Mouse (Mus musculus): ENCODE measurements at regions not wholly inside any gene's neighbourhood (a gene's known extent, or its start where the extent isn't known, plus 50 kb on each side); places are given as distances from the start of the nearest gene placed in this dataset.
"Not testable (repeated sequence)": the region's sequence is repeated elsewhere in the genome, so short reads cannot be mapped to it uniquely, and the experiment has no call there.

GRCm38 (mm10) chr6:19855476-19855875 lies 989.4 kb downstream of the Ankrd7 start:
- 67% methylated on average over 1 of the region's 1 CpGs for WGBS
- not testable (repeated sequence) for DNase-seq (ENCODE audit: low spot score)

GRCm38 (mm10) chr6:19864101-19864500 lies 998.0 kb downstream of the Ankrd7 start:
- no peak overlapping the region for H3K4me3 ChIP-seq (replicated peaks; ENCODE audit: low read length)
- DNase-seq (ENCODE audit: low spot score) (no peak), ATAC-seq (ENCODE audit: low FRiP score) (no peak)
- H3K4me1 ChIP-seq (replicated peaks; ENCODE audit: control insufficient read depth, insufficient read depth, low read length) = no peaks in the 10 kb centered on the region
- WGBS = 84% methylated on average over 2 of the region's 2 CpGs
- no peak overlapping the region for H3K4me2 ChIP-seq (replicated peaks)
- H3K9me3 ChIP-seq (ENCODE audit: control insufficient read depth, low read length) = no peaks in the 10 kb centered on the region
- no peaks in the 10 kb centered on the region for H3K36me3 ChIP-seq (replicated peaks; ENCODE audit: control insufficient read depth, insufficient read depth)
- no peak overlapping the region for H3K9ac ChIP-seq
- H3K27me3 ChIP-seq (ENCODE audit: control insufficient read depth, insufficient read depth, low read length) = no peaks in the 10 kb centered on the region
- H3K27ac ChIP-seq = no peak overlapping the region

More at GRCm38 (mm10) chr6:19855476-19855875, 989.4 kb downstream of the Ankrd7 start:
- H3K4me2 ChIP-seq (replicated peaks); H3K9ac ChIP-seq; H3K27ac ChIP-seq; H3K4me3 ChIP-seq (replicated peaks; ENCODE audit: low read length); H3K36me3 ChIP-seq (replicated peaks; ENCODE audit: control insufficient read depth, insufficient read depth); ATAC-seq (ENCODE audit: low FRiP score); H3K9me3 ChIP-seq (ENCODE audit: control insufficient read depth, low read length); H3K27me3 ChIP-seq (ENCODE audit: control insufficient read depth, insufficient read depth, low read length); H3K4me1 ChIP-seq (replicated peaks; ENCODE audit: control insufficient read depth, insufficient read depth, low read length): not testable (repeated sequence)

GRCm38 (mm10) chr6:19869697-19870096 lies 1003.6 kb downstream of the Ankrd7 start:
- Histone ChIP-seq H3K4me3 (replicated peaks; ENCODE audit: low read length) (no peak overlapping the region), H3K27me3 (ENCODE audit: control insufficient read depth, insufficient read depth, low read length) (no peaks in the 10 kb centered on the region), H3K36me3 (replicated peaks; ENCODE audit: control insufficient read depth, insufficient read depth) (no peaks in the 10 kb centered on the region), H3K4me1 (replicated peaks; ENCODE audit: control insufficient read depth, insufficient read depth, low read length) (no peaks in the 10 kb centered on the region), H3K9me3 (ENCODE audit: control insufficient read depth, low read length) (no peaks in the 10 kb centered on the region), H3K27ac (no peak overlapping the region), H3K4me2 (replicated peaks) (no peak overlapping the region), H3K9ac (no peak overlapping the region)
- DNase-seq (ENCODE audit: low spot score) = peak; percentile 32
- 79% methylated on average over 1 of the region's 1 CpGs for WGBS
- ATAC-seq (ENCODE audit: low FRiP score) = peak; percentile 53; the same call in 1 of the 2 replicates

- H3K9me3 ChIP-seq (ENCODE audit: control insufficient read depth, low read length) = no peaks in the 10 kb centered on the region
- DNase-seq (ENCODE audit: low spot score) (no peak), ATAC-seq (ENCODE audit: low FRiP score) (no peak)
- H3K4me1 ChIP-seq (replicated peaks; ENCODE audit: control insufficient read depth, insufficient read depth, low read length) = no peaks in the 10 kb centered on the region
- H3K27me3 ChIP-seq (ENCODE audit: control insufficient read depth, insufficient read depth, low read length) = no peaks in the 10 kb centered on the region
- no peak overlapping the region for H3K4me2 ChIP-seq (replicated peaks)
- H3K27ac ChIP-seq = no peak overlapping the region
- 94% methylated on average over 1 of the region's 1 CpGs for WGBS
- H3K36me3 ChIP-seq (replicated peaks; ENCODE audit: control insufficient read depth, insufficient read depth) = no peaks in the 10 kb centered on the region
- no peak overlapping the region for H3K4me3 ChIP-seq (replicated peaks; ENCODE audit: low read length)
- H3K9ac ChIP-seq = no peak overlapping the region
Observed at GRCm38 (mm10) chr6:19911181-19911580, 1045.1 kb downstream of the Ankrd7 start.

- 83% methylated on average over 4 of the region's 4 CpGs for WGBS
- not testable (repeated sequence) for DNase-seq (ENCODE audit: low spot score); H3K27me3 ChIP-seq (ENCODE audit: control insufficient read depth, insufficient read depth, low read length); H3K9ac ChIP-seq; H3K4me1 ChIP-seq (replicated peaks; ENCODE audit: control insufficient read depth, insufficient read depth, low read length); H3K4me2 ChIP-seq (replicated peaks); ATAC-seq (ENCODE audit: low FRiP score); H3K4me3 ChIP-seq (replicated peaks; ENCODE audit: low read length); H3K36me3 ChIP-seq (replicated peaks; ENCODE audit: control insufficient read depth, insufficient read depth); H3K9me3 ChIP-seq (ENCODE audit: control insufficient read depth, low read length); H3K27ac ChIP-seq
Observed at GRCm38 (mm10) chr6:19941784-19942183, 1075.7 kb downstream of the Ankrd7 start.

DNA sequence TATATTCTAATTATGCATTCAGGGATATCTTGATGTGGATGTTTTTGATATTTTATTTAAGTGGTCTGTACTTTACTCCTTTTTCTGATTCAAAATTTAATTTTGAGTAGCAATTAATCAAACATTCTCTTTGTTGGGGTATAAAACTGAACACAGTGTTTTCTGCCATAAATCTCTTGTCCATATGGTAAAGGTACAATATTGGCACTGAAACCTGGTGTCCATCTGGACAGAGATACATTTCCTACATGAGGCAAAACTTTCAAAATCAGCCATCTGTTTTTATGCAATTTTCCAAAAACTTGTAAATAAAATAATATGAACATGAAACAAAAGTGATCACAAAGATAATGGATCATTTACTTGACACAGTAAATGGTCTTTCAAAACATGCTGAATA lies 1078.2 kb downstream of the Ankrd7 start:
- no peak overlapping the region for H3K9ac ChIP-seq
- DNase-seq (ENCODE audit: low spot score) (no peak), ATAC-seq (ENCODE audit: low FRiP score) (no peak)
- no peaks in the 10 kb centered on the region for H3K27me3 ChIP-seq (ENCODE audit: control insufficient read depth, insufficient read depth, low read length)
- no peak overlapping the region for H3K4me3 ChIP-seq (replicated peaks; ENCODE audit: low read length)
- no peaks in the 10 kb centered on the region; the same call in 1 of the 2 replicates for H3K9me3 ChIP-seq (ENCODE audit: control insufficient read depth, low read length)
- H3K4me1 ChIP-seq (replicated peaks; ENCODE audit: control insufficient read depth, insufficient read depth, low read length) = no peaks in the 10 kb centered on the region
- H3K4me2 ChIP-seq (replicated peaks) = no peak overlapping the region
- H3K36me3 ChIP-seq (replicated peaks; ENCODE audit: control insufficient read depth, insufficient read depth) = no peaks in the 10 kb centered on the region
- H3K27ac ChIP-seq = no peak overlapping the region

GRCm38 (mm10) chr6:19945693-19946092 lies 1079.6 kb downstream of the Ankrd7 start:
- 73% methylated on average over 4 of the region's 4 CpGs for WGBS
- Histone ChIP-seq H3K4me1 (replicated peaks; ENCODE audit: control insufficient read depth, insufficient read depth, low read length) (no peaks in the 10 kb centered on the region), H3K27me3 (ENCODE audit: control insufficient read depth, insufficient read depth, low read length) (no peaks in the 10 kb centered on the region), H3K4me2 (replicated peaks) (no peak overlapping the region), H3K4me3 (replicated peaks; ENCODE audit: low read length) (no peak overlapping the region), H3K27ac (no peak overlapping the region), H3K9ac (no peak overlapping the region), H3K9me3 (ENCODE audit: control insufficient read depth, low read length) (no peaks in the 10 kb centered on the region), H3K36me3 (replicated peaks; ENCODE audit: control insufficient read depth, insufficient read depth) (no peaks in the 10 kb centered on the region)
- ATAC-seq (ENCODE audit: low FRiP score) = peak; percentile 31; the same call in 1 of the 2 replicates
- DNase-seq (ENCODE audit: low spot score) = peak; percentile 32

- Histone ChIP-seq H3K9ac (no peak overlapping the region), H3K9me3 (ENCODE audit: control insufficient read depth, low read length) (no peaks in the 10 kb centered on the region), H3K4me2 (replicated peaks) (no peak overlapping the region), H3K36me3 (replicated peaks; ENCODE audit: control insufficient read depth, insufficient read depth) (no peaks in the 10 kb centered on the region), H3K27me3 (ENCODE audit: control insufficient read depth, insufficient read depth, low read length) (no peaks in the 10 kb centered on the region), H3K27ac (no peak overlapping the region), H3K4me3 (replicated peaks; ENCODE audit: low read length) (no peak overlapping the region), H3K4me1 (replicated peaks; ENCODE audit: control insufficient read depth, insufficient read depth, low read length) (0 out of 2 replicates have a peak, but pooled peaks cover 3% of the 10 kb centered on the region)
- DNase-seq (ENCODE audit: low spot score) (no peak), ATAC-seq (ENCODE audit: low FRiP score) (no peak; the same call in 1 of the 2 replicates)
- 19% methylated on average over 1 of the region's 1 CpGs for WGBS
Observed at GRCm38 (mm10) chr6:19975898-19976297, 1109.8 kb downstream of the Ankrd7 start.

- Histone ChIP-seq H3K9ac (no peak overlapping the region), H3K36me3 (replicated peaks; ENCODE audit: control insufficient read depth, insufficient read depth) (no peaks in the 10 kb centered on the region), H3K27ac (no peak overlapping the region), H3K4me1 (replicated peaks; ENCODE audit: control insufficient read depth, insufficient read depth, low read length) (no peaks in the 10 kb centered on the region), H3K4me2 (replicated peaks) (no peak overlapping the region), H3K27me3 (ENCODE audit: control insufficient read depth, insufficient read depth, low read length) (no peaks in the 10 kb centered on the region), H3K4me3 (replicated peaks; ENCODE audit: low read length) (no peak overlapping the region), H3K9me3 (ENCODE audit: control insufficient read depth, low read length) (no peaks in the 10 kb centered on the region)
- DNase-seq (ENCODE audit: low spot score) (no peak), ATAC-seq (ENCODE audit: low FRiP score) (no peak)
- WGBS = 84% methylated on average over 1 of the region's 1 CpGs
Observed at GRCm38 (mm10) chr6:19991829-19992228, 1125.7 kb downstream of the Ankrd7 start.

GRCm38 (mm10) chr6:20028466-20028865 lies 1162.3 kb downstream of the Ankrd7 start:
- Histone ChIP-seq H3K4me1 (replicated peaks; ENCODE audit: control insufficient read depth, insufficient read depth, low read length) (no peaks in the 10 kb centered on the region), H3K4me3 (replicated peaks; ENCODE audit: low read length) (no peak overlapping the region), H3K4me2 (replicated peaks) (no peak overlapping the region), H3K9ac (no peak overlapping the region), H3K27ac (no peak overlapping the region), H3K9me3 (ENCODE audit: control insufficient read depth, low read length) (no peaks in the 10 kb centered on the region), H3K36me3 (replicated peaks; ENCODE audit: control insufficient read depth, insufficient read depth) (no peaks in the 10 kb centered on the region), H3K27me3 (ENCODE audit: control insufficient read depth, insufficient read depth, low read length) (no peaks in the 10 kb centered on the region)
- ATAC-seq (ENCODE audit: low FRiP score) (no peak), DNase-seq (ENCODE audit: low spot score) (no peak)

Data from hindbrain, embryonic 14.5 days (tissue).